Mouse (Mus musculus) thymus, adult 2 months (tissue): ENCODE results near the gene Ylpm1.

ENCODE experiments used
- CTCF ChIP-seq: fragments of 200-500 bp; IDR thresholded peaks from 2 replicates; pipeline ENCODE4 v1.5.1; 2012; ENCODE audit warnings: mild to moderate bottlenecking, control low read depth, low read length, moderate library complexity, borderline replicate concordance; ENCODE audit not compliant: control insufficient read depth, poor library complexity, insufficient read depth; ENCODE audit errors: extremely low read depth
- POLR2A ChIP-seq: fragments of 200-500 bp; IDR thresholded peaks from 2 replicates; pipeline ENCODE4 v1.6.1; 2012; ENCODE audit warnings: mild to moderate bottlenecking, low read length, control low read depth, moderate library complexity; ENCODE audit not compliant: control insufficient read depth, poor library complexity, insufficient read depth; ENCODE audit errors: extremely low read depth

DNA sequence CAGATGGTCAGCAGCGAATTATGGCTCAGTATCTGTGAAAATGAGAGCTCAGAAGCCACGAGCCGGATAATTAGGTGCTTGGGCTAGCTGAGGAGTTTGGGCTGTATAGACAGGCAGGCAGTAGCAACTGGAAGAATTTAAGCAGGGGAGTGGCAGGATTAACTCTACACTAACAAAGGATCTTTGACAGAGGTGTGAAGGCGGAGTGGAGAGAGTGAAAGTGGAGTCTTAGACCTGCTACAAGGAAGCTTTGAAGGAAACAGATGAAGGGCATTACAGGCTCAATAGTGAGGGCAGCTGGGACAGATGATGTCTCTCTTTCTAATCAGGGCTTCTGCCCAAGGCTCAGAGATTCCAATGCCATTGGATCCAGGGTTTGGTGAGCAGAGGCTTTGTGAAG lies 113.3 kb downstream of the Ylpm1 start:
- TF ChIP-seq CTCF = no peak
- no peak for TF ChIP-seq POLR2A
